Mouse (Mus musculus) kidney, adult 11 months (tissue): ENCODE measurements around the gene Foxa1.

Source experiments
- DNase-seq: peaks from one replicate; pipeline ENCODE4 v3.0.0; 2022

The Foxa1 gene

GRCm38 (mm10) chr12:57546415-57547201 lies at the start of gene Foxa1:
Gene Foxa1, minus strand, starts transcription at chr12:57546916.
- no peak for DNase-seq

GRCm38 (mm10) chr12:57575931-57576628 lies 29.4 kb upstream of the Foxa1 start:
- DNase-seq, result no peak

DNA sequence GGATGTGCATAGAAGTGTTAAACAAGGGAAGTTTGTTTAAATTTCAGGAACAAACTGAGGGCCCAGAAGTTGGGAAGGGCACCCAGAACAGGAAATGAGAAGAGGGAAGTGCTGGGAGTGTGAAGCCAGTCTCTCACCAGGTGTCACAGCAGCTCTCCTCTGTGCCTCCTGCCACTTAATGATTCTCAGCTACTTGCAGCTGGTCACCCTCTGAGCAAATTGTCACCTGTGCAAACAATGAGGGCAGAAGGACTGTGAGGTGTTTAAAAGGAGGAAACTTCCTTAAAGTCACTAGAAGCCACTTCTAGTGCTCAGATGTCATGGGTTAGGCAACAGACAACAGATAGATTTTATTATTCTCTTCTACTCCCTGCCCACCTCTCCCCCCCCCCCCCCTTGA lies 25.7 kb upstream of the Foxa1 start:
- DNase-seq, result no peak

DNA sequence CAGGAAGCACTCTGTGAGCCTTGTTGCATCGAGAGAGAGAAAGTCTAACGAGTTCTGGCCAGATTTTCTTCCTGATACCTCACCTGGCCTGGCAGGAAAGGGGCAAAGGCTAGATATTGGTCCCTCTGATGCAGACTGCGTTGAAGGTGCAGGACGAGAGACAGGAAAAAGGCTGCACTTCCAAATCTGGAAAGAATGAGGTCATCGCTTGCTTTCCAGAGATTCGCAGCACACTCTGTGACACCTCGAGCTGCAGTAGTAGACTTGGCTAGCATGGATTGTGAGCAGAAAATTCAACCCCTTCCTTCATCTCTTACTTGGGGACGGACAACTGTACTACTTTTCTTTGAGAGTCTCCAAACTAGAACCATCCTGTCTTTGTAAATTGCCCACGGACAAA lies 25.1 kb upstream of the Foxa1 start:
- no peak for DNase-seq

- DNase-seq, result no peak
These were observed 17.2 kb upstream of the Foxa1 start, which contains the start of gene Ttc6 for GRCm38 (mm10) chr12:57563909-57564308. Gene Ttc6, plus strand, starts transcription at chr12:57564113.

- no peak for DNase-seq
These were observed 7.4 kb upstream of the Foxa1 start for GRCm38 (mm10) chr12:57554091-57554490.

DNA sequence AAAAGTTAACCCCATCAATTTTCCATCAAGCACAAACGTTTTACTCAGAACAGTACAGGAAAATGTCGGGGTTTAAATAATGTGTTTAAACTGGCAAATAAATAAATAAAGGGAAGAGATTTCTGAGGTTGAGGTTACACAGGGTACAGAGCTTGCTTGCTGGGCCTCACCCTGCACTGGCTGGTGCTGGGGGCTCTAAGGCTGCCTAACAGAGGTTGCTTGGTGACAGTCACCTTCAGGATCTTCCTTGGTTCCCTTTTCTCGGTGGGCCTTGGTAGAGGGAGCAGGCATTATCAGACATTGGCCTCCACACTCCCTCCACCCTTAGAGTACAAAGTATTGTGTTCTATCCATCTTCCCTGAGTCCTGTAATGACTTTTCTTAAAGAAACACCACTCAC lies 5.6 kb upstream of the Foxa1 start:
- no peak for DNase-seq

DNA sequence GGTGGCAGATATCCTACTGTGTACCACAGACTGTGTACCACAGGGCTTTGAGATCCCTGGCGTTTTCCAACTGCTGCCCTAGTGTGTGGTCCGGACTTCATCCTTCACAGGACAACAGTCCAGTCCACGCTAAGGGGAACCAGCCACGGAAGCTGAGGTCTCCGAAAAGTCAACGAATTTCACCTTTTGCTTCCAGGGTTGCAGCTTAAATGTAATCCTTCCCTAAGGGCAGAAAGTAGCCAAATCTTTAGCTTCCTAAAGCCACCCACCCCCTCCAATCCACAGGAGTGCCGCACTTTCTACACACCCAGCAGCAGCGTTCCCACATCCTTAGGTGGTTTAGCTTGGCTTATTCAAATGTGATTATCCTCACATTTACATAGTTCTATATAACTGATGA lies 4.2 kb upstream of the Foxa1 start:
- no peak for DNase-seq

- no peak for DNase-seq
These were observed 3.6 kb upstream of the Foxa1 start for GRCm38 (mm10) chr12:57550181-57550808.

DNA sequence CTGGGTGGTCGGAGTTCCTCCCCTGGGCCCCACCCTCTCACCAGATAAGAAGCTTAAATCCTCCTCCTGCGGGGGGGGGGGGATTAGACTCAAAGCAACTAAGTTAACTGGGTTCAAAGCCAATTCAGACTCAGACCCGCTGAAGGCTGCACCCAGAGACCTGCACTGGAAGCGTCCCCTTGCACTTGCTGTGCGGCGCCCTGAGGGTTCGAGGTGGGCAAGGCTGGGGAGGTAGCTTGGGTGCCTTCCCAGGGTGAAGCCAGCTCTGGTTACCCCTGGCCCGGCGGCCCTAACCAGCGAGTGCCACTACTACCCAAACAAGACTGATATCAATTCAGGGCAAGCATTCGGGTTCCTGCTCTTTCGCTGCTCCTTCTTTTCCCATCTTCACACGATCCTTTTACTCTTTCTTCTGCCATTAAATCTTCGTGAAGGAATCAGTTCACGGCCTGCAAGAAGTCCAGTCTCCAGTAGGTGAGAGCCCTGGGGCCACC lies 3.0 kb upstream of the Foxa1 start:
- no peak for DNase-seq

DNA sequence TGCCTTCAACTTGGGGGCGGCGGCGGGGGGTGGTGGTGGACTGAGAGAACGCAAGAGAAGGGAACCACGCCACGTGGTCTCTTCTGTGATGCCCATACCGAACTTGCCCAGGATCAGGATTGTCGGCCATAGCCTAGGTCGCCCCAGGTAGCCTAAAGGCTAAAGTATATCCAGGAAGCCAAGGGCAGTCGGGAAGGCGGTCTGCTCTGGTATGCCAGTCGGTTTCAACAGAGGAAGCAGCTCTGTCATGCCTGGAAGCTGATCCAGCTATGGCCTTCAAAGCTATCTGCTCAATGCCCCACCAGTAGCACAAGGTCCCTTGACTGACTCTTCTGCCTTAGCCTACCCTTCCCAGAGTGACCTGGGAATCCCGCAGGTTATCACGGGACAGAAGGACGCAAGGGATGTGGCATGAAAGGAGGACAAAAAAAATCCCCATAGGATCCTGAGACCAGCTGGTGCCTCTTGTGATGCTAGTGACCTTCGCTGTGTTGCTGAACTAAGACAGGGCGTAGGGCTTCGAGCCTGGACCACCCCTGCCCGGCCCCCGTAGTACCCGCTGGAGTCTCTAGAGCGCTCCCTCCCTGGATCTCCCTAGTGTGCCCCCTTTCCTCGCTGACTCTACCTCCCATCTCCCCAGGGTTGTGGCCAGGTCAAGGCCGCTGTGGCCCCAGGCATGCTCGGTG lies 2.4 kb upstream of the Foxa1 start:
- DNase-seq, result no peak

- no peak for DNase-seq
These were observed 1.8 kb upstream of the Foxa1 start for GRCm38 (mm10) chr12:57548352-57548980.

DNA sequence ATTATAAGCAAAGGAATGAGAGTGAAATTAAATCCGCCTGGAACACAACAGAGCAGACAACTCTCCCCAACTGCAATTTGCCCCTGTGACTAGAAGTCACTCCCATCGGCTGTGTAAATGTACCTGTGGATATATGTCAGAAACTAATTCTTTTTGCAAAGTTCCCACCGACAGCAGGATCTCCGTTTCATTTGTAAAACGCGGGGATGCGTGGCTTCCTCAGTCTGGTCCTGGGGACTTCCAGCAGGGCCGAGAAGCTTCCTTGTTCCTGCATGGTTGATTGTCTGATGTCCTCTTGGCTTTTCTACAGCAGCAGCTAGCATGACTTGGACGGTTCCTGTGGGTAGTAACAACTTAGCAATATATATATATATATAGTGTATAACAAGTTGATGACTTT lies 1.2 kb upstream of the Foxa1 start:
- DNase-seq, result no peak

GRCm38 (mm10) chr12:57545371-57546241 lies 1.1 kb downstream of the Foxa1 start:
- DNase-seq, result no peak

- DNase-seq, result no peak
These were observed 1.9 kb downstream of the Foxa1 start for GRCm38 (mm10) chr12:57544641-57545370.

DNA sequence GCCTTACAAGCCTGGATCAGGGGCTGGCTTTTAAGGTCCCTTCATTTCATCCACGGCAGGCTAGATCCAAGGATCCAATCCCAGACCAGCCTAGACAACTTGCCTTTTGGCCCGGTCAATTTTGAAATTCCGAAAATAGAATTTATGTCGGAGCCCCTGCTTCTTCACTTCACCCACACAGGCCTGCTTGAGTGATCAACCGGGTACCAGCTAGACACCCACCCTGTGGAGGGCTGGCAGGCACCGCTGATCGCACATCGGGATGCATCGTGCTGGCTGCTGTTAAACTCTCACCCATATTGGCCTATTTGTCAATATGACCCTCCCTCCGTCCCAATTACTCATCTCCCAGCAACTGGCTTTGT lies 3.1 kb downstream of the Foxa1 start:
- no peak for DNase-seq

- no peak for DNase-seq
These were observed 3.7 kb downstream of the Foxa1 start for GRCm38 (mm10) chr12:57542746-57543626.

GRCm38 (mm10) chr12:57541931-57542745 lies 4.6 kb downstream of the Foxa1 start:
- DNase-seq, result no peak

DNA sequence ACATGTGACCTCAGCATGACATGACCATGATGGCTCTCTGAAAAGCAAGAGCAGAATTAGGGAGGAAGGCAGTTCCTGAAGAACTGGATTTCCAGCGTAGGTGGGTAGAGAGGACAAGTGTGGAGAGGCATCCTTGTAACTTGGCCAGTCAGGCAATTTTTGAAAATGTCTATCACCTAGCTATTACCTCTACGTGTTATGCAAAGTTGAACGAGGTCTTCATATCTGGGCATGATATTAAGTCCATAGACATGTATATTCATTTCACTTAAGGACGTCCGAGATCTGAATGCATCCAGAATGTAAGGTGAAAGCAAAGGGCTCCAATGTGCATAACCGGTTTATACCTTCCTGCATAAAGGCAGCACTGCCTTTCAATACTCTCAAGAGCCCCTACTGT lies 5.6 kb downstream of the Foxa1 start:
- no peak for DNase-seq
